Mouse (Mus musculus): ENCODE results near the gene Il17rc.

GRCm38 (mm10) chr6:113465602-113466001, 5.6 kb upstream of the Il17rc start:
- no peak for TF ChIP-seq CTCF (IDR thresholded peaks at IDR 0.05; ENCODE audit: extremely low read depth, insufficient read depth, insufficient read length, insufficient replicate concordance)
- no peak for TF ChIP-seq POLR2A (IDR thresholded peaks at IDR 0.05; ENCODE audit: low read depth, low read length)
